Mouse (Mus musculus) ES-Bruce4 (cell line): ENCODE results near the gene Sept11.

Source experiments
- CTCF ChIP-seq: IDR thresholded peaks from one replicate; pipeline ENCODE4 v1.8.1; 2011; ENCODE audit warnings: low read depth, low read length
- POLR2A ChIP-seq: IDR thresholded peaks from one replicate; pipeline ENCODE4 v1.8.1; 2011; ENCODE audit warnings: low read length; ENCODE audit not compliant: insufficient read depth

DNA sequence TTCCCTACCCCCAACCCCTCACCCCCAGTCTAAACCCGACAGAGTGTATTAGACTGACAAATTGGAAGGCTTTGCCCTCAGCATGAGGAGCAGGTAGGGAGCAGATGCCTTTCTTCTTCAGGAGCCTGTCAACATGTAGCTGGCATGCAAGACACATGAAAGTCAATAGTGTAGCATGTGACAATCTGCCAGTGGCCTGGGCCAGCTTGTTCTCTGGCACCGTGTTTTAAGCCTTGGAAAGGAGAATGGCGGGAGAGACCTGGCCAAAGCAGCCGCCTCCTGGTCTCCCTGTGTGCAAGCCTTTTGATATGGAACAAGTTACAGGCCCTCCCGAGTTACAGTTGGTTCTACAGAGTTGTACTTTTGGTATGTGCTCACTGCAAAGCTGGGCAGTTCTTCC is 47.5 kb downstream of the Sept11 start:
- no peak for TF ChIP-seq POLR2A
- TF ChIP-seq CTCF, result no peak
